Mouse (Mus musculus) liver, embryonic 14.5 days (tissue): ENCODE results near the gene Ipo4.

Source experiments
- CTCF ChIP-seq: IDR thresholded peaks from 2 replicates; pipeline ENCODE4 v1.5.1; 2016; ENCODE audit warnings: antibody characterized with exemption, low read depth, control low read depth
- EP300 ChIP-seq: IDR thresholded peaks from 2 replicates; pipeline ENCODE4 v1.6.1; 2016; ENCODE audit warnings: antibody characterized with exemption, low read depth

DNA sequence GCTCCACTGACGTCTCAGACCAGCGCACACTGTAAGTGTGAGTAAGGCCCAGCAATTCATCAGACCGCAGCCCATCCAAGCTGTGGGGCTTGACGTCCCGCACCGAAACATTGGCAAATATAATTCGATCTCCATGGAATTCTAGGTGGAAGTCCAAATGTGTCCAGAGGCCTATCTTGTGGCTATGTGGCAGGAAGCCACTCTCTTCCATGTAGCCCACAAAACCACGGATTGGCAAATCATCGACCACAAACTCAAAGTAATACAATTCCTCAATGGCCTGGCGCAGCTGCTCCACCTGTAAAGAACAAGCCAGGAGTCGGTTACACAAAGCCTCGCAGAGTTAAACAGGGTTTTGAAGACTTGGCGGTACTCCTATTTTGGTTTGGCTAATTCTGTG, 5.5 kb upstream of the Ipo4 start:
- TF ChIP-seq CTCF (no peak), EP300 (no peak)
